Mouse (Mus musculus): Measurements from ENCODE around the gene Scap. TPM values are rescaled to one million over a fixed set of nuclear protein-coding genes. Genes with fewer than 3 reads are reported as not detected.
"Not testable (repeated sequence)": the region's sequence is repeated elsewhere in the genome, so short reads cannot be mapped to it uniquely, and the experiment has no call there.

The Scap gene
- polyA plus RNA-seq, 1 experiment from 2014 or later, result 26.2 TPM

DNA sequence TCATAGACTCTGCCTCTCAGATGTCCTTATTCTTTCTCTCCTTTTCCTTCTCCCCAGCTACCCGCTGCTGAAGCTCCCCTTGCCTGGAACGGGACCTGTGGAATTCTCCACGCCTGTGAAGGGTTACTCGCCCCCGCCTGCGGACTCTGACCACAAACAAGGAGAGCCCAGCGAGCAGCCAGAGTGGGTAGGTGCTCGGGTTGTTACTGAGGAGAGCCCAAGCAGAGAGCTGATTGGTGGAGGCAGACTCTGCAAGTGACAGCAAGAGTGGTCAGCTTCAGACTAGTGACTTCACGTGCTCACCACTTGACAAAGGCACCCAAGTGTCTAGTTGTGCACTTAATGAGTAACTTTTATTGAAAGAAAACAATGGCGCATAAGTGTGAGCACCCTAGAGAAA is 29.2 kb downstream of the Scap start:
- no peak for ATAC-seq (ENCODE audit: low read depth)
- H3K27me3 ChIP-seq (ENCODE audit: control insufficient read depth, insufficient read depth, low read depth, low read length), result no peaks in the 10 kb centered on the region
- WGBS, result 74% methylated on average over 10 of the region's 10 CpGs
- no peaks in the 10 kb centered on the region for H3K36me3 ChIP-seq (ENCODE audit: control insufficient read depth, insufficient read depth, low read length)
- no peak overlapping the region for H3K4me2 ChIP-seq (ENCODE audit: low read depth, low read length)
- no peak overlapping the region for H3K4me3 ChIP-seq (ENCODE audit: low read length)
- H3K9me3 ChIP-seq (ENCODE audit: control insufficient read depth, low read length), result no peaks in the 10 kb centered on the region
- no peaks in the 10 kb centered on the region for H3K4me1 ChIP-seq (replicated peaks; ENCODE audit: control insufficient read depth, insufficient read depth, low read length)
- H3K9ac ChIP-seq (ENCODE audit: low read length), result no peak overlapping the region
- no peak overlapping the region for H3K27ac ChIP-seq (ENCODE audit: low read length)

DNA sequence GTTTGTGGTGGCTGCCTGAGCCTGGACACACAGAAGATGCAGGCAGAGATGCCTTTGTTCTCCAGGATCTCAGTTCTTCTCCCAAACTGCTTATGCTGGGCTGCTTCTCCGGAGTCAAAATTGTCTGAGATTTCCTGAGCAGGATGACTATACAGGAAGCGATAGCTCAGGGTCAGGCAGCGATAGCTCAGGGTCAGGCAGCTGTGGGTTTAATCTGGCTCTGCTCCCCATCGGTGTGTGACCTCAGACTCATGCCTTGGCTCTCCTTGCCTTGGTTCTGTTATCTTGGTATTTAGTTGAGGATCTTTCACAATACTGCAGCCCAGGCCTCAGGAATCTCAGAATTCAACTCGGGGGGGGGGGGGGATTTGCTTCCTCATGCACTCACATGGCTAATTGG is 33.7 kb downstream of the Scap start:
- H3K9me3 ChIP-seq (ENCODE audit: control insufficient read depth, low read length), result no peaks in the 10 kb centered on the region
- no peak overlapping the region for H3K4me3 ChIP-seq (ENCODE audit: low read length)
- H3K27me3 ChIP-seq (ENCODE audit: control insufficient read depth, insufficient read depth, low read depth, low read length), result no peaks in the 10 kb centered on the region
- H3K4me1 ChIP-seq (replicated peaks; ENCODE audit: control insufficient read depth, insufficient read depth, low read length), result no peaks in the 10 kb centered on the region
- H3K36me3 ChIP-seq (ENCODE audit: control insufficient read depth, insufficient read depth, low read length), result no peaks in the 10 kb centered on the region
- WGBS, result 58% methylated on average over 5 of the region's 5 CpGs
- no peak overlapping the region for H3K4me2 ChIP-seq (ENCODE audit: low read depth, low read length)
- no peak for ATAC-seq (ENCODE audit: low read depth)
- H3K27ac ChIP-seq (ENCODE audit: low read length), result no peak overlapping the region
- no peak overlapping the region for H3K9ac ChIP-seq (ENCODE audit: low read length)

DNA sequence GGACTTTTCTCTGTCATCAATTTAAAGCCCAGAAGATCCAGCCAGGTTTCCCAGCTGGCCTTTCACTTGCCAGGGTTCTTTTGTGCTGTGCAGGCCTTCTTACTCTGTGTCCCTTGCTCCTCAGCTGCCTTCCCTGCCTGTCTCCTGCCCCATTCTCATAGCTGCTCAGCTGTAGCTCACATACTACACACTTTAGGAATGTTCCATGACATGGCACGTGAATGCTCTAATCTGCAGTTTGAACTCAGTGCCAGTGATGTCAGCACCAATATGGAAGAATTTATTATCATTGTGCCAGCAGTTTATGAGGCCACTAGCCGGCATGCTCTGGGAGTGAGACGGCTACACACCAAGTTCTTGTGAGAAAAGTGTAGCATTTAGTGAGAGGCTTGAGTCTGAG is 36.8 kb downstream of the Scap start:
- no peak overlapping the region for H3K4me2 ChIP-seq (ENCODE audit: low read depth, low read length)
- no peak overlapping the region for H3K9ac ChIP-seq (ENCODE audit: low read length)
- H3K27ac ChIP-seq (ENCODE audit: low read length), result no peak overlapping the region
- no peaks in the 10 kb centered on the region for H3K27me3 ChIP-seq (ENCODE audit: control insufficient read depth, insufficient read depth, low read depth, low read length)
- no peaks in the 10 kb centered on the region for H3K9me3 ChIP-seq (ENCODE audit: control insufficient read depth, low read length)
- 82% methylated on average over 3 of the region's 3 CpGs for WGBS
- H3K36me3 ChIP-seq (ENCODE audit: control insufficient read depth, insufficient read depth, low read length), result 0 out of 2 replicates have a peak, but pooled peaks cover 5% of the 10 kb centered on the region
- no peak overlapping the region for H3K4me3 ChIP-seq (ENCODE audit: low read length)
- ATAC-seq (ENCODE audit: low read depth), result no peak
- no peaks in the 10 kb centered on the region for H3K4me1 ChIP-seq (replicated peaks; ENCODE audit: control insufficient read depth, insufficient read depth, low read length)

DNA sequence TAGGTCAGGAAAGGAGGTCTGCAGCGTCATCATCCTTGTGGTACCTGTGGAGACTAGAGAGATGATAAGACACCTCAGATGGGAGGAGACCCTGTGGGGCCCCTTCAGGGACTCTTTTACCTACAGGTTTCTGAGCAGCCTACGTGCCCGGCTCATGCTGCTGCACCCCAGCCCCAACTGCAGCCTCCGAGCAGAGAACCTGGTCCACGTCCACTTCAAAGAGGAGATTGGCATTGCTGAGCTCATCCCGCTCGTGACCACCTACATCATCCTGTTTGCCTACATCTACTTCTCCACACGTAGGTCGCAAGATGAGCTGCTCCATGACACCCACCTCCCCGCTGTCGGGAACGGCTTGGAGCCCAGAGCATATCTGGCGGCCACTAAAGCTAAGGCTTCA is 40.8 kb downstream of the Scap start:
- H3K4me2 ChIP-seq (ENCODE audit: low read depth, low read length), result no peak overlapping the region
- H3K9me3 ChIP-seq (ENCODE audit: control insufficient read depth, low read length), result no peaks in the 10 kb centered on the region
- H3K36me3 ChIP-seq (ENCODE audit: control insufficient read depth, insufficient read depth, low read length), result peaks cover 16% of the 10 kb centered on the region; the same call in 1 of the 2 replicates
- H3K4me3 ChIP-seq (ENCODE audit: low read length), result no peak overlapping the region
- no peak for ATAC-seq (ENCODE audit: low read depth)
- 88% methylated on average over 13 of the region's 13 CpGs for whole genome bisulfite sequencing
- H3K27ac ChIP-seq (ENCODE audit: low read length), result no peak overlapping the region
- no peak overlapping the region for H3K9ac ChIP-seq (ENCODE audit: low read length)
- H3K4me1 ChIP-seq (replicated peaks; ENCODE audit: control insufficient read depth, insufficient read depth, low read length), result no peaks in the 10 kb centered on the region
- no peaks in the 10 kb centered on the region for H3K27me3 ChIP-seq (ENCODE audit: control insufficient read depth, insufficient read depth, low read depth, low read length)

DNA sequence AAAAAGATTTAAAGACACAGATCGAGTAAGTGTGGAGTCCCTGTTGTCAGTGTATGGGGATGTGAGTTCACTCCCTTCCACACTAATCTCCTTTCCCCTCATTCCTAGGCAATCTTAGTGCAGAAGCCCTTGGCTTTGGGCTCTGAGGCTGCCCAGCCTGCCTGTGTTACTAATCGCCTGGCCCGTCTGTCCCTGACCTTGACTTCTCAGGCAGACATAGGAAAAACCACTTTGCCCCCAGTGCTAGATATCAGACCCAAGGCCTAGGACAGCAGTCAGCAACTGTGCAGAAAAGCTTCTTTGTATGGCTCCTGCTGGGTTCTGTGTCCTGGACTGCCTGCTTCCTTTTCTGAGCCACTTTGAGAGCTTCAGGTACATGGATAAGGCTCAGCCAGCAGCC is 42.6 kb downstream of the Scap start:
- peaks cover 16% of the 10 kb centered on the region; the same call in 1 of the 2 replicates for H3K36me3 ChIP-seq (ENCODE audit: control insufficient read depth, insufficient read depth, low read length)
- no peak overlapping the region for H3K4me3 ChIP-seq (ENCODE audit: low read length)
- H3K9ac ChIP-seq (ENCODE audit: low read length), result no peak overlapping the region
- H3K9me3 ChIP-seq (ENCODE audit: control insufficient read depth, low read length), result no peaks in the 10 kb centered on the region
- no peaks in the 10 kb centered on the region for H3K27me3 ChIP-seq (ENCODE audit: control insufficient read depth, insufficient read depth, low read depth, low read length)
- H3K4me1 ChIP-seq (replicated peaks; ENCODE audit: control insufficient read depth, insufficient read depth, low read length), result no peaks in the 10 kb centered on the region
- 85% methylated on average over 3 of the region's 3 CpGs for WGBS
- no peak overlapping the region for H3K4me2 ChIP-seq (ENCODE audit: low read depth, low read length)
- ATAC-seq (ENCODE audit: low read depth), result no peak
- H3K27ac ChIP-seq (ENCODE audit: low read length), result no peak overlapping the region

DNA sequence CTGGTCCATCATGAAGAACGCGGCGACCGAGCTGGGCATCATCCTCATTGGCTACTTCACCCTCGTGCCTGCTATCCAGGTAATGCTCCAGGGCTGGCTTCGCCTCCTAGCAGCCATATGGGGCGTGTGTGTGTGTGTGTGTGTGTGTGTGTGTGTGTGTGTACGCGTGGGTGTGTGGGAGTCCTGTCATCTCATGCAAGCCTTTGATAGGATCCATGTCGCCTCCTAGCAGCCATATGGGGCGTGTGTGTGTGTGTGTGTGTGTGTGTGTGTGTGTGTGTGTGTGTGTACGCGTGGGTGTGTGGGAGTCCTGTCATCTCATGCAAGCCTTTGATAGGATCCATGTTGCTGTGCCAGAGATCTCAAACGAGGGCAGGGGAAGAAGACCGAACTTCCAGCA is 44.6 kb downstream of the Scap start:
- H3K4me1 ChIP-seq (replicated peaks; ENCODE audit: control insufficient read depth, insufficient read depth, low read length); H3K9me3 ChIP-seq (ENCODE audit: control insufficient read depth, low read length); H3K27me3 ChIP-seq (ENCODE audit: control insufficient read depth, insufficient read depth, low read depth, low read length); H3K9ac ChIP-seq (ENCODE audit: low read length); H3K27ac ChIP-seq (ENCODE audit: low read length); H3K4me3 ChIP-seq (ENCODE audit: low read length); ATAC-seq (ENCODE audit: low read depth); H3K4me2 ChIP-seq (ENCODE audit: low read depth, low read length): not testable (repeated sequence)
- peaks cover 16% of the 10 kb centered on the region; the same call in 1 of the 2 replicates for H3K36me3 ChIP-seq (ENCODE audit: control insufficient read depth, insufficient read depth, low read length)
- WGBS, result 81% methylated on average over 15 of the region's 15 CpGs

DNA sequence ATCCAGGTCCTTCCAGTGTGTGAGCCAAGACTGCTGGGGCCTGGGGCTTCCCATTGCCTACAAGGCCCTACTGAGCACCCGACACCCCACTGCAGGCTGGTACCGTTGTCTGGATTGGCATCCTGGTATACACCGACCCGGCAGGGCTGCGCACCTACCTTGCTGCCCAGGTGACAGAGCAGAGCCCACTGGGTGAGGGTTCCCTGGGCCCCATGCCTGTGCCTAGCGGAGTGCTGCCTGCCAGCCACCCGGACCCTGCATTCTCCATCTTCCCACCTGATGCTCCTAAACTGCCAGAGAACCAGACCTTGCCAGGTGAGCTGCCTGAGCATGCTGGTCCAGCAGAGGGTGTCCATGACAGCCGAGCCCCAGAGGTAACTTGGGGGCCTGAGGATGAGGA is 46.3 kb downstream of the Scap start:
- Histone ChIP-seq H3K27ac (ENCODE audit: low read length) (no peak overlapping the region), H3K9ac (ENCODE audit: low read length) (no peak overlapping the region), H3K4me1 (replicated peaks; ENCODE audit: control insufficient read depth, insufficient read depth, low read length) (no peaks in the 10 kb centered on the region; the same call in 1 of the 2 replicates), H3K9me3 (ENCODE audit: control insufficient read depth, low read length) (no peaks in the 10 kb centered on the region), H3K36me3 (ENCODE audit: control insufficient read depth, insufficient read depth, low read length) (peaks cover 13% of the 10 kb centered on the region; the same call in 1 of the 2 replicates), H3K4me3 (ENCODE audit: low read length) (no peak overlapping the region), H3K4me2 (ENCODE audit: low read depth, low read length) (no peak overlapping the region), H3K27me3 (ENCODE audit: control insufficient read depth, insufficient read depth, low read depth, low read length) (no peaks in the 10 kb centered on the region)
- 93% methylated on average over 8 of the region's 8 CpGs for WGBS
- ATAC-seq (ENCODE audit: low read depth), result no peak

DNA sequence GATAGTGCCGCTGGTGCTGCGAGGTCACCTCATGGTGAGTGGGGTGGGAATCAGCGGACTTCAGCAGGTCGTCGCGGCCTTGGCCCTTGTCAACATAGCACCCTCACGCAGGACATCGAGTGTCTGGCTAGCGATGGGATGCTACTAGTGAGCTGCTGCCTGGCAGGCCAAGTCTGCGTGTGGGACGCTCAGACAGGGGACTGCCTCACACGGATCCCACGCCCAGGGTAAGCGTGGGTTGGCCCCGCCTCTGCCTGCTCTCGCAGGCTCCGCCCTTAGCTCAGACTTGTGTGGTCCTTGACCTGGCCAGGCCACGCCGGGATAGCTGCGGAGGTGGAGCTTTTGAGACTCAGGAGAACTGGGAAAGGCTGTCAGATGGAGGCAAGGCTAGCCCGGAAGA is 47.6 kb downstream of the Scap start:
- WGBS, result 24% methylated on average over 21 of the region's 21 CpGs
- 0 out of 2 replicates have a peak overlapping the region, but pooled peaks have one; percentile 6 for H3K4me3 ChIP-seq (ENCODE audit: low read length)
- H3K4me2 ChIP-seq (ENCODE audit: low read depth, low read length), result peak overlapping the region; percentile 32
- H3K27ac ChIP-seq (ENCODE audit: low read length), result no peak overlapping the region
- ATAC-seq (ENCODE audit: low read depth), result peak; percentile 61
- no peaks in the 10 kb centered on the region for H3K9me3 ChIP-seq (ENCODE audit: control insufficient read depth, low read length)
- peak overlapping the region; percentile 15; the same call in 1 of the 2 replicates for H3K9ac ChIP-seq (ENCODE audit: low read length)
- H3K4me1 ChIP-seq (replicated peaks; ENCODE audit: control insufficient read depth, insufficient read depth, low read length), result no peaks in the 10 kb centered on the region; the same call in 1 of the 2 replicates
- H3K27me3 ChIP-seq (ENCODE audit: control insufficient read depth, insufficient read depth, low read depth, low read length), result no peaks in the 10 kb centered on the region
- H3K36me3 ChIP-seq (ENCODE audit: control insufficient read depth, insufficient read depth, low read length), result peaks cover 24% of the 10 kb centered on the region; the same call in 1 of the 2 replicates

DNA sequence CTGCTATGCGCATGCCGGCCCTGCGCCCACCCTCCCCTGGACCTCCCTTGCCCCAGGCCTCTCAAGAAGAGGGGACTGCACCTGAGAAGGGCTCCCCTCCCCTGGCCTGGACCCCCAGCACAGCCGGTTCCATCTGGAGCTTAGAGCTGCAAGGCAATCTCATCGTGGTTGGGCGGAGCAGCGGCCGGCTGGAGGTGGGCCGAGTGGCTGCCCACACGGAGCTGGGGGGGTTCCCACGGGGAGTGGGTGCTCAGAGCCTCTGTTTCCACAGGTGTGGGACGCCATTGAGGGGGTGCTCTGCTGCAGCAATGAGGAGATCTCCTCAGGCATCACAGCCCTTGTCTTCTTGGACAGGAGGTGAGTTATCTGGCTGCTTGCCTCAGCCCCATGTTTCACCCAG is 48.2 kb downstream of the Scap start:
- Histone ChIP-seq H3K9ac (ENCODE audit: low read length) (no peak overlapping the region), H3K36me3 (ENCODE audit: control insufficient read depth, insufficient read depth, low read length) (peaks cover 29% of the 10 kb centered on the region), H3K27ac (ENCODE audit: low read length) (no peak overlapping the region), H3K4me1 (replicated peaks; ENCODE audit: control insufficient read depth, insufficient read depth, low read length) (no peaks in the 10 kb centered on the region; the same call in 1 of the 2 replicates), H3K27me3 (ENCODE audit: control insufficient read depth, insufficient read depth, low read depth, low read length) (no peaks in the 10 kb centered on the region), H3K4me3 (ENCODE audit: low read length) (no peak overlapping the region), H3K9me3 (ENCODE audit: control insufficient read depth, low read length) (no peaks in the 10 kb centered on the region), H3K4me2 (ENCODE audit: low read depth, low read length) (no peak overlapping the region)
- WGBS, result 71% methylated on average over 12 of the region's 12 CpGs
- ATAC-seq (ENCODE audit: low read depth), result no peak
